Mouse (Mus musculus): ENCODE measurements around the gene Tenm2. TPM values are rescaled to one million over a fixed set of nuclear protein-coding genes. Genes with fewer than 3 reads are reported as not detected.

The Tenm2 gene
- total and polyA plus RNA-seq, 3 experiments, result not detected

DNA sequence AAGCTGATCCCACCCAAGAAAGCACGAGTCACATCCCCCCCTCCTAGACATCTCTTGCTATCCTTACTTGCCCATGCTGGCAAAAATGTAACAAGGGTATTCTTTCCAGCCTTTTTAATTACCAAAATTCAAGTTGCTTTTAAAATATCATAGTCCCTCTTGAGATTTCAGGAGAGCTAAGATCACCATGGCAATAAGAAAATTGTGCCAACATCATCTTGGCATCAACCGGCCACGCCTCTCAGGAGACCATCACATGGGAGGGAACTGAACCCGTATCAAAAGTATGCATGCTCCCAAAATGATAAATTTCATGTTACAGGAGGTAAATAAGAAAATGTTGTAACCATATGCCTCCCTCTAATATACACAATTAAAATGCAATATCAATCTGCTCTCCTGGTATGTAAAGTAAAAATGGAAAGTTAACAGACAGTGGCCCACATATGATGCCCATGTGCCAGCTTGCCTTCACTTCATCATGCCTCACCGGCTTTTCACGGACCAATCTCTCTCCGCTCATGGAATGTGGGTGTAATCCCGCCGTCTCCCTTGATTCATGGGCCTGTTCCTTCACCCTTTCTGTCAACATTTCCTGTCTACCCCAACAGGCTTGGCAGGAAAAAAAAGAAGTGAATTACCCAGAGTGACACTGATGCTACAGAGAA is 582.0 kb downstream of the Tenm2 start:
- H3K4me1 ChIP-seq (ENCODE audit: control insufficient read depth in 1 of 2, insufficient read depth in 2 of 2, low read length in 2 of 2), result no peaks in the 10 kb centered on the region
- no peak for DNase-seq (ENCODE audit: low read depth, low spot score)
- no peaks in the 10 kb centered on the region for H3K79me2 ChIP-seq (ENCODE audit: control insufficient read depth, insufficient read depth, low read length, poor library complexity)
- H3K27ac ChIP-seq (ENCODE audit: control insufficient read depth, low read depth, low read length), result no peak overlapping the region
- H3K36me3 ChIP-seq (ENCODE audit: control insufficient read depth in 1 of 2, insufficient read depth in 2 of 2, low read length in 2 of 2), result no peaks in the 10 kb centered on the region
- H3K9me3 ChIP-seq (replicated peaks; ENCODE audit: insufficient read depth, low read length), result no peaks in the 10 kb centered on the region
- H3K9ac ChIP-seq (ENCODE audit: control insufficient read depth, low read depth, low read length, poor library complexity, severe bottlenecking), result no peak overlapping the region
- H3K4me3 ChIP-seq (ENCODE audit: control insufficient read depth in 1 of 2, insufficient read depth in 1 of 2, low read depth in 2 of 2, low read length in 2 of 2), result no peak overlapping the region
- H3K27me3 ChIP-seq (ENCODE audit: control insufficient read depth in 1 of 2, insufficient read depth in 2 of 2, low read length in 2 of 2), result no peaks in the 10 kb centered on the region
- TF ChIP-seq TAL1 (IDR thresholded peaks at IDR 0.05; ENCODE audit: low read length), result no peak
- no peak for TF ChIP-seq HCFC1 (IDR thresholded peaks at IDR 0.05; ENCODE audit: low read depth, low read length)
- no peak for TF ChIP-seq SIN3A (IDR thresholded peaks at IDR 0.05; ENCODE audit: low read length)
- TF ChIP-seq UBTF (IDR thresholded peaks at IDR 0.05; ENCODE audit: borderline replicate concordance, insufficient read depth, low read depth, low read length), result no peak
- TF ChIP-seq MYB (IDR thresholded peaks at IDR 0.05; ENCODE audit: low read depth, low read length), result no peak

DNA sequence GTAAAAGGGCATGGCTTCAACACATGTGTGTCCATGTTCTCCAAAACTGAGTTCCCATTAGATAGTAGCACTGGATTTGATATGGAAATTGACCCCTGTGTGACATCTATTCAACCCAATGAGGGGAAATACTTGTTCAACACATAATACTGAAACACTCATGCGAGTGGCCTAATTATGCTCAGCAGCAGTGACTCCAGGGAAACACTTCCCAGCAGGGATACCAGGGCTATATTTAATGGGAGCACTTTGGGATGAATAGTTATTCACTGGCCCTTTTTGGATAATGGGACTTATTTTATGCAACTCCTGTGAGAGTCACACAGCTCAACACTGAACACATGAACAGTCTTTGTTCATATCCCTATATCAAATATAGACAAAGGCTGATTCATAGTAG is 588.6 kb downstream of the Tenm2 start:
- H3K9me3 ChIP-seq (replicated peaks; ENCODE audit: insufficient read depth, low read length), result no peaks in the 10 kb centered on the region
- H3K4me3 ChIP-seq (ENCODE audit: control insufficient read depth in 1 of 2, insufficient read depth in 1 of 2, low read depth in 2 of 2, low read length in 2 of 2), result no peak overlapping the region
- H3K27me3 ChIP-seq (ENCODE audit: control insufficient read depth in 1 of 2, insufficient read depth in 2 of 2, low read length in 2 of 2), result no peaks in the 10 kb centered on the region
- H3K27ac ChIP-seq (ENCODE audit: control insufficient read depth, low read depth, low read length), result no peak overlapping the region
- DNase-seq (ENCODE audit: low read depth, low spot score), result no peak
- no peaks in the 10 kb centered on the region for H3K36me3 ChIP-seq (ENCODE audit: control insufficient read depth in 1 of 2, insufficient read depth in 2 of 2, low read length in 2 of 2)
- H3K79me2 ChIP-seq (ENCODE audit: control insufficient read depth, insufficient read depth, low read length, poor library complexity), result no peaks in the 10 kb centered on the region
- no peaks in the 10 kb centered on the region for H3K4me1 ChIP-seq (ENCODE audit: control insufficient read depth in 1 of 2, insufficient read depth in 2 of 2, low read length in 2 of 2)
- TF ChIP-seq BHLHE40 (IDR thresholded peaks at IDR 0.05; ENCODE audit: borderline replicate concordance, low read depth, low read length) (no peak), HCFC1 (IDR thresholded peaks at IDR 0.05; ENCODE audit: low read depth, low read length) (no peak), TCF12 (IDR thresholded peaks at IDR 0.05; ENCODE audit: low read depth, low read length) (no peak), ZC3H11A (IDR thresholded peaks at IDR 0.05; ENCODE audit: low read depth, low read length) (no peak), ZKSCAN1 (IDR thresholded peaks at IDR 0.05; ENCODE audit: low read depth, low read length) (no peak), TAL1 (IDR thresholded peaks at IDR 0.05; ENCODE audit: low read length) (no peak), POLR2AphosphoS5 (IDR thresholded peaks at IDR 0.05; ENCODE audit: borderline replicate concordance, low read depth, low read length) (no peak)
- H3K9ac ChIP-seq (ENCODE audit: control insufficient read depth, low read depth, low read length, poor library complexity, severe bottlenecking), result no peak overlapping the region

DNA sequence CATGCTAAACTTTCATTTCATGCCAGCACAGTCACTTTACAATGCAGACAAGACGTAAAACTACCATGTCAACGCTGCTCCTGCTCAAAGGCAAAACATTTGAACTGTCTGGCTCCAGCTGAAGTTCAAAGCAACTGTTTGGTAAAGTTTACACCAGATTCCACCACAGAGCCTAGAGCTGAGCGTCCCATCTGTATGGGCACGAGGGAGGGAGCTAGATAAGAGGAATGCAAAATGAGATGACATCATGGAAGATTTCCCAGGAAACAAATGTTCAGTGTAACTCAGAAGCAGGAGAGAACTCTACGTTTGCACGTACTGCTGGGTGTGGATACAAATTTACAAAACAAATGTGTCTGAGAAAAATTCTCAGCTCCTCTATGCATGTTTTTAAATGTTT is 600.7 kb downstream of the Tenm2 start:
- H3K27ac ChIP-seq (ENCODE audit: control insufficient read depth, low read depth, low read length), result no peak overlapping the region
- no peak for TF ChIP-seq RAD21 (IDR thresholded peaks at IDR 0.05; ENCODE audit: low read depth, low read length)
- no peak for TF ChIP-seq NRF1 (IDR thresholded peaks at IDR 0.05; ENCODE audit: insufficient read depth, low read depth, low read length, poor library complexity, severe bottlenecking)
- no peak for TF ChIP-seq POLR2AphosphoS5 (IDR thresholded peaks at IDR 0.05; ENCODE audit: borderline replicate concordance, low read depth, low read length)
- TF ChIP-seq CHD2 (IDR thresholded peaks at IDR 0.05; ENCODE audit: low read length), result no peak
- no peak for TF ChIP-seq ELF1 (IDR thresholded peaks at IDR 0.05; ENCODE audit: low read depth, low read length)
- TF ChIP-seq MAZ (IDR thresholded peaks at IDR 0.05; ENCODE audit: low read depth, low read length), result no peak
- no peak for TF ChIP-seq TBP (IDR thresholded peaks at IDR 0.05; ENCODE audit: low read depth, low read length)
- TF ChIP-seq RCOR1 (IDR thresholded peaks at IDR 0.05; ENCODE audit: low read depth, low read length), result no peak
- no peak for TF ChIP-seq POLR2AphosphoS2 (IDR thresholded peaks at IDR 0.05; ENCODE audit: low read length)
- TF ChIP-seq ETS1 (IDR thresholded peaks at IDR 0.05; ENCODE audit: low read depth, low read length), result no peak
- TF ChIP-seq MXI1 (IDR thresholded peaks at IDR 0.05; ENCODE audit: low read depth, low read length), result no peak
- TF ChIP-seq SIN3A (IDR thresholded peaks at IDR 0.05; ENCODE audit: low read length), result no peak
- TF ChIP-seq ZMIZ1 (IDR thresholded peaks at IDR 0.05; ENCODE audit: low read depth, low read length), result no peak
- TF ChIP-seq NELFE (IDR thresholded peaks at IDR 0.05; ENCODE audit: low read depth, low read length), result no peak
- TF ChIP-seq MEF2A (IDR thresholded peaks at IDR 0.05; ENCODE audit: extremely low read depth, insufficient replicate concordance, low read depth, low read length, poor library complexity, severe bottlenecking), result no peak
- TF ChIP-seq GABPA (IDR thresholded peaks at IDR 0.05; ENCODE audit: low read depth, low read length), result no peak
- no peak for TF ChIP-seq JUND (IDR thresholded peaks at IDR 0.05; ENCODE audit: low read depth, low read length)
- TF ChIP-seq POLR2A (IDR thresholded peaks at IDR 0.05; ENCODE audit: control insufficient read depth in 1 of 2, insufficient read depth in 1 of 2, low read depth in 1 of 2, low read length in 2 of 2, poor library complexity in 1 of 2), result no peak
- no peaks in the 10 kb centered on the region for H3K27me3 ChIP-seq (ENCODE audit: control insufficient read depth in 1 of 2, insufficient read depth in 2 of 2, low read length in 2 of 2)
- H3K9ac ChIP-seq (ENCODE audit: control insufficient read depth, low read depth, low read length, poor library complexity, severe bottlenecking), result no peak overlapping the region
- no peaks in the 10 kb centered on the region for H3K4me1 ChIP-seq (ENCODE audit: control insufficient read depth in 1 of 2, insufficient read depth in 2 of 2, low read length in 2 of 2)
- no peak overlapping the region for H3K4me3 ChIP-seq (ENCODE audit: control insufficient read depth in 1 of 2, insufficient read depth in 1 of 2, low read depth in 2 of 2, low read length in 2 of 2)
- H3K9me3 ChIP-seq (replicated peaks; ENCODE audit: insufficient read depth, low read length), result no peaks in the 10 kb centered on the region
- DNase-seq (ENCODE audit: low read depth, low spot score), result no peak
- H3K79me2 ChIP-seq (ENCODE audit: control insufficient read depth, insufficient read depth, low read length, poor library complexity), result no peaks in the 10 kb centered on the region
- no peaks in the 10 kb centered on the region for H3K36me3 ChIP-seq (ENCODE audit: control insufficient read depth in 1 of 2, insufficient read depth in 2 of 2, low read length in 2 of 2)

All from MEL (cell line).